Mouse (Mus musculus) liver, postnatal 0 days (tissue): ENCODE data around the gene Ovol2.

Source experiments
- CTCF ChIP-seq: sonication (generic); IDR thresholded peaks from 2 replicates; pipeline ENCODE4 v1.5.1; 2016; ENCODE audit warnings: antibody characterized with exemption, low read depth
- EP300 ChIP-seq: IDR thresholded peaks from 2 replicates; pipeline ENCODE4 v1.6.1; 2016; ENCODE audit warnings: antibody characterized with exemption, low read depth, mild to moderate bottlenecking

DNA sequence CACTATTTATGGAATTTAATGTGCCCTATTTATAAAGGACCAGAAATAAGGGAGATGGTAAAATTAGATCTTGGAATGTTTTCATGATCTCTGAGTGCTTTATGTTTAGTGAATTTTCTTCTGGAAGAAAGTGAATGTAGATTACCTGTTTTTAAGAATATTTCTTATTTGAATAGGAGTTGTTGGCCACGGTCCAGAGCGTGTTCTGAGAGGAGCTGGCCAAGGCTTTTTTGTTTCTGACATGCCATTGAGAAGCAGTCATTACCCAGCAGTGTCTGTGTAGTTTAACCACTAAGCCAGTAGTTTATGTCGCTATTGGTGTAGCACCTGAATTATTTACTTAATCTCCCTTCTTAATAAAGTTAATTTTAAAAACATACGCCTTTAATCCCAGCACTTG, 49.8 kb upstream of the Ovol2 start:
- no peak for TF ChIP-seq CTCF
- TF ChIP-seq EP300 = no peak
